Mouse (Mus musculus): ENCODE results near the gene Plpp1. TPM values are rescaled to one million over a fixed set of nuclear protein-coding genes. Genes with fewer than 3 reads are reported as not detected.
A peak's percentile ranks its signal among the peaks of the same experiment; 100 is the strongest.

Gene Plpp1
- total RNA-seq, 2 experiments from 2014 or later: 57.8 to 63.2 TPM

DNA sequence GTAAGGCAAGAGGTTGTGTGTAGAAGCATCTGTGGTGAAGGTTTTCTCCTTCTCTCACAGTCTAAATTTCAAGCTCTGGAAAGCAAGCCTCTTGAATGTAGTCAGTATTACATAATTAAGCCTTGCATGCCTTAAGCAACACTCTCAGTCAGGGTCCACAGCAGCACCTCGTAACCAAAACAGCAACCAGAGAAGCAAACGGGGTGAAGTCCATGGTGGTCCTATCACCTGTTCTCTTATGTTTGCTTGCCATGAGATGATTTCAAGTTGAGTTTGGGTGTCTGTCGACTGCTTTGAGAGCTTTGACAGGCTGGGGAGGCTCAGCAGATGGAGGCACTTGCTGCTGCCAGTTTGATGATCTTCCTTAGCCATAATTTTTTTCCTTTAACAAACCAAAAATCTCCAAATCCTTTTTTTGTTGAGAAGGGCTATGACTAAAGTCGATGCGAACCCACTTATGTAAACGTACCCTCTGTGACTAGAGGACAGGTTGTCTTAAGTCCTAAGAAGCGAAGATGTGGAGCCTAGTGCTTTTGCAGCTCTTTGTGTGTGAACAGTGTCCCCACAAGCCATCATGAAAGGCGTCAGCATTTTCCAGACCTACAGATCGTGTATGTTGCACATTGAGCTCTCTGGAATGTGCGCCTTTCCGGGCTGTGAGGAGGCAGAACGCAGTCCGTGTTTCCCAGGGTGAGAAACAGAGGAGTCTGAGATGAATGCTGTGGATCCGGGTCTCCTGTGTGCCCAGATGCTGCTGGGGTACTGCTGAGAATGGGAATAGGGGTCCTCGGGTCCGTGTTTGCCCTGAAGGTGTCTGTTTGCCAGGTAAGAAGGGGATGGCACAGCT lies 39.9 kb downstream of the Plpp1 start:
- intact Hi-C loops (cut with DNase I; ENCODE audit: low total_unique reads): no loop called here
- no peak for DNase-seq

- intact Hi-C loops (cut with DNase I; ENCODE audit: low total_unique reads): no loop called here
- DNase-seq: no peak
These were observed 45.3 kb downstream of the Plpp1 start for GRCm38 (mm10) chr13:112845931-112846330.

- intact Hi-C loops (cut with DNase I; ENCODE audit: low total_unique reads): no loop called here
These were observed 53.2 kb downstream of the Plpp1 start for GRCm38 (mm10) chr13:112853710-112854316.

GRCm38 (mm10) chr13:112854402-112854801 lies 53.8 kb downstream of the Plpp1 start:
- intact Hi-C loops (cut with DNase I; ENCODE audit: low total_unique reads): no loop called here

More at GRCm38 (mm10) chr13:112853710-112854316, 53.2 kb downstream of the Plpp1 start:
- no peak for DNase-seq

DNA sequence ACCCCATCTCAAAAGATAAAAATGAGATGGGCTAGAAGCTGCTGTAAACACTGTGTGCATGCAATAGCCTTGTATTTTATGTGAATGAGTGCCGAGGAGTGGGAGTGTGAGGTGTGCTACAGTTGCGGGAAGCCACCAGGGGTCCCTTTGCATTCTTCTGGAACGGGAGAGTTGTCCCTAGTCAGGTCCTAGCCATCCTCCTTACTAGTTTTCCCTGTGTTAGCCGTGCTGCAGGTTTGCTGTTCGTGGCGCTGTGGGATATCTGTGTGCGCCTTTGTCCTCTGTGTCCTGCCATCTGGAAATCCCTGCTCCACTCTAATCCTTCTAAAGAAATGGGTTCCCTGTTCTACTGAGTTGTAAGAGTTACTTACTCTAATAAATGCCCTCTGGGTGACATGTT lies 57.3 kb downstream of the Plpp1 start:
- intact Hi-C loops (cut with DNase I; ENCODE audit: low total_unique reads): no loop called here
- no peak for DNase-seq

More at GRCm38 (mm10) chr13:112854402-112854801, 53.8 kb downstream of the Plpp1 start:
- no peak for DNase-seq

DNA sequence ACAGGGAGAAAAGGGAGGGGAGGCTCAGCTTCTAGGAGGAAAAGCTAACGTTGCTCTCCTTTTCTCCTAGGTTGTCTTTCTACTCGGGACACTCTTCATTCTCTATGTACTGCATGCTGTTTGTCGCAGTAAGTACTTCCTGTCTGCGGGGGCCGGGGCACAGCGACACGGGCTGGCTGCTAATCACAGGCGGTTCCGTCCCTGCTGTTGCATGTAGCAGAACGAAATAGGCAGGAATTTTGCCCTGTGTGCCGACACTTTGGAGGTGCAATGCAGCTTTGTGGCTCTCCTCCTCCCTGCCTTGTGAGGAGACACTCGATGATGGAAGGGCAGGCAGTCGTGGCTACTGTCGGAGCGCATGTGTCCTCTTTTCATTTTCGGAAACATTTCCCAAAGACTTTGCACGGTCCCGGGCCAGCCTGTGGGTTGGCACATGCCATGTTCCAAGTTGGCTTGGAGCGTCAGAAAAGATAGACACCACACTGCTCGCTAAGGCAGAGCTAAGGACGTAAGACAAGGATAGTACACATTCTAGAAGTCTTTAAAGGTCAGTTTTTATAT lies 59.1 kb downstream of the Plpp1 start:
- intact Hi-C loops (cut with DNase I; ENCODE audit: low total_unique reads): loop anchor here (5.0 kb wide), 1 partner anchor 187 kb away; no protein-coding TSS in a partner anchor

DNA sequence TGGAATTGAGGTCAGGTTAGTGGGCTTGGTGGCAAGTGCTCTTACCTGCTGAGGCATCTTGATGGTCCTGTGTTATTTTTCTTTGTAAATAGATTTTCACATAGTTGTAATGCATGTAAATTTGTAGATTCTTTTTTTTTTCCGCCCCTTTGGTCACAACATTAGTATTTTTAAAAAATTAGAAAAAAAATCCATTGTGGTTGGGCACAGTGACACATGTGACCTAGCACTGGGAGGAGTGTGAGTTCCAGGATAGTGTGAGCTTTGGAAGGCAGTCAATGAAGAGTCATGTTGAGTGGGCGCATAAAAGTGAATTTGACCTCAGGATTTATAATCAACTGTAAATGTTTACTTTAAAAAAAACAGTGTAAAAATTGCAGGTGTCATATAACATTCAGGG lies 59.8 kb downstream of the Plpp1 start:
- intact Hi-C loops (cut with DNase I; ENCODE audit: low total_unique reads): loop anchor here (5.0 kb wide), 1 partner anchor 188 kb away; no protein-coding TSS in a partner anchor
- no peak for DNase-seq

More for the DNA sequence above, 59.1 kb downstream of the Plpp1 start:
- DNase-seq: peak; percentile 15

DNA sequence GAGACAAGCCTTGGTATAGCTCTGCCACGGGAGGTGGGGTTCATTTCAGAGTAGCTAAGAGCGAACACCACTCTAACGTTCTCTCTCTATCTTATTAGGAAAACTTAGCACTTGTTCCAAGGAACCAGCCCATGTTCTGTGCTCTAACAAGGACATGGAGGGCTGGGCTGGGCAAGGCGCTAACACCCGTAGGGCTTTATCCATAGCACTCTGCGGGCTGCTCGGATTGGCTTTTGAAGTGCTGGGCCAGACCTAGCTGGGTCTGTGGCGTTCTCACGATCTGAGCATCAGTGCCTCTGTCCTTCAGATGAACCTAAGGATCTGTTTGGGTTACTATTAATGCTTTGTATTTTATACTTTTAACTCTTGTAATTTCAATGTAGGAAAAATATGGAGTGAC lies 60.3 kb downstream of the Plpp1 start:
- intact Hi-C loops (cut with DNase I; ENCODE audit: low total_unique reads): loop anchor here (5.0 kb wide), 1 partner anchor 189 kb away; no protein-coding TSS in a partner anchor
- no peak for DNase-seq

DNA sequence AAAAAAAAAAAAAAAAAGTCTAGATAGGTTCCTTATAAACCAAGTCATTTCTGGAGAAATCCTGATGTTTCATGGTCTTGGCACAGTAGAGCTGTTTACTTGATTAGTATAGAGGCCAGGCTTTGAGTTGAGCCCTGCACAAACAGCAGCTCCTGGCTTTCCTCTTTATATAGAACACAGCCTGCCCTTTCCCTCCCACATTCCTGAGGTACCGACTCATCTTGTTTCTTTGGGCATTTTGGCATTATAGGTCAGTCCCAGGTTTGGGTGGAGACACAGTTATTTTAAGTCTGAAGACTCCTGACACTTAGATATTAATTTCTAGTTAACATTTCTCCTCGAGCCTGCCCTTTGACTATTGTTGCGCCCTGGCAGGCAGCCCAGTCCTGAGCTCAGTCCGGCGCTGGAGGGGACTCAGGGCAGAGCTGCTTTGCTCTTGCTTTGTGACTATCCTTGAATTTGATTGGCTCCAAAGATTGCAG lies 61.3 kb downstream of the Plpp1 start:
- intact Hi-C loops (cut with DNase I; ENCODE audit: low total_unique reads): loop anchor here (5.0 kb wide), 1 partner anchor 190 kb away; no protein-coding TSS in a partner anchor
- DNase-seq: peak; percentile 25

DNA sequence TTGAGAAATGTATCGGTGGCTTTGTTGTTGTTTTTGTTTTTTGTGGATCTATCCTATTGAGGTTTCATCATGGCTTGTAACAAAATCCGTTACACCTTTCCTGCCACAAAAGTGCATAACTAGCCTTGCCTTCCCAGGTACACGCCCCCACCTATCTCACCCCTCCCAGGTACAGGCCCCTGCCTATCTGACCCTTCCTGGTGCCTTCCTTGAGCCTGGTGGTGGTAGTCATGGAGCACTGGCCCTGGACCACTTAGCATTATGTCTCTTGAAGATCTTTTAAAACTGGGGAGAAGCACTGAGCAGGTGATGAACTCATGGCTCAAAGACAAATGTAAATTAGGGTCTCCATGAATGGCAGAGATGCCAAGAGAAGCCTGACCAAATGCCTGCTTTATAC lies 61.8 kb downstream of the Plpp1 start:
- intact Hi-C loops (cut with DNase I; ENCODE audit: low total_unique reads): loop anchor here (5.0 kb wide), 1 partner anchor 190 kb away; no protein-coding TSS in a partner anchor
- DNase-seq: no peak

DNA sequence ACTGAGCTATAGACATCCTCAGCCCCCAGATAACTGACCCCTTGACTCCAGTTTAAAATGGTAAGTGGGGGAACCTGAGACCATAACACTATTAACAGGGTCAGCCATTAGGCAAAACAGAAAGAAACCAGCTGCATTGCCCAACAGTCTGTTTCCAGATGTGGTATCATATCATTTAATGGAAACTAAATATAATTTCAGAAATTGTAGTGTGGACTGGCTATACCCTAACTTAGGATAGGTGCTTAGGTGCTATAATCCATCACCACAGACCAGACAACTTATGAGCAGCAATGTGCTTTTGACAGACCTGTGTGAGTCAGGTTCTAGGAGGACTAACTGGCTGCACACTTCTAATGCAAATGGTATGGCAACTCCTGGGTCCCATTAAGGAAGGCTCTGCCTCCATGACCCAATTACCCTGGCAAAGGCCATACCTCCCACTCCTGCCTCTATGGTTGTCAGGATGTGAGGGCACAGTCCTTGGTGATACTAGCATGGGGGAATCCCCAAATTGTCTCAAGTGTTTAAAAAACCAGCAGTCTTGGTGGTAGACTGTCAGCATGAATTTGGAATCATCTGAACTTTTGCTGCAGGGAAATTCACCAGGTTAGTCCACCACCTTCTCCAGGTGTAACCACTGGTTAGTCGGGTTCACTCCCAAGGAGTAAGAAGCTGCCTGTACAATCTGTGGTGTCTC lies 62.5 kb downstream of the Plpp1 start:
- intact Hi-C loops (cut with DNase I; ENCODE audit: low total_unique reads): loop anchor here (5.0 kb wide), 1 partner anchor 191 kb away; no protein-coding TSS in a partner anchor
- no peak for DNase-seq

- DNase-seq: no peak
- intact Hi-C loops (cut with DNase I; ENCODE audit: low total_unique reads): loop anchor here (5.0 kb wide), 1 partner anchor 41 kb away; no protein-coding TSS in a partner anchor
These were observed 66.2 kb downstream of the Plpp1 start for GRCm38 (mm10) chr13:112866782-112867181.

DNA sequence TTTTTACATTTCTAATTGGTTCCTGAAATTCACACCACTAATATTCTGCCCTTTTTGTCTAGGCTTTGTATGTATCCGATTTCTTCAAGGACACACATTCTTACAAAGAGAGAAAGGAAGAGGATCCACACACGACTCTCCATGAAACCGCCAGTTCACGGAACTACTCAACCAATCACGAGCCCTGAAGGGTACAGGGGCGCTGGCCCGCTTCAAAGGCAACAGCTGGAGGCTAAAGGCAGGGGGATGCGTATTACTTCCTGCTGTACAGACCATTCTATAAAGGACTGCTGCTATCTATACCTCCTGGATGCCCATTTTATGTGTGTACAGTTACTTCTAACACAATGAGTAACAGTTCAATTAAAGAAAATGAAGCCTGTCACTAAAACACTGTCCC lies 66.8 kb downstream of the Plpp1 start:
- no peak for DNase-seq
- intact Hi-C loops (cut with DNase I; ENCODE audit: low total_unique reads): loop anchor here (5.0 kb wide), 1 partner anchor 40 kb away; no protein-coding TSS in a partner anchor

- DNase-seq: no peak
- intact Hi-C loops (cut with DNase I; ENCODE audit: low total_unique reads): no loop called here
These were observed 69.6 kb downstream of the Plpp1 start for GRCm38 (mm10) chr13:112870039-112870690.

DNA sequence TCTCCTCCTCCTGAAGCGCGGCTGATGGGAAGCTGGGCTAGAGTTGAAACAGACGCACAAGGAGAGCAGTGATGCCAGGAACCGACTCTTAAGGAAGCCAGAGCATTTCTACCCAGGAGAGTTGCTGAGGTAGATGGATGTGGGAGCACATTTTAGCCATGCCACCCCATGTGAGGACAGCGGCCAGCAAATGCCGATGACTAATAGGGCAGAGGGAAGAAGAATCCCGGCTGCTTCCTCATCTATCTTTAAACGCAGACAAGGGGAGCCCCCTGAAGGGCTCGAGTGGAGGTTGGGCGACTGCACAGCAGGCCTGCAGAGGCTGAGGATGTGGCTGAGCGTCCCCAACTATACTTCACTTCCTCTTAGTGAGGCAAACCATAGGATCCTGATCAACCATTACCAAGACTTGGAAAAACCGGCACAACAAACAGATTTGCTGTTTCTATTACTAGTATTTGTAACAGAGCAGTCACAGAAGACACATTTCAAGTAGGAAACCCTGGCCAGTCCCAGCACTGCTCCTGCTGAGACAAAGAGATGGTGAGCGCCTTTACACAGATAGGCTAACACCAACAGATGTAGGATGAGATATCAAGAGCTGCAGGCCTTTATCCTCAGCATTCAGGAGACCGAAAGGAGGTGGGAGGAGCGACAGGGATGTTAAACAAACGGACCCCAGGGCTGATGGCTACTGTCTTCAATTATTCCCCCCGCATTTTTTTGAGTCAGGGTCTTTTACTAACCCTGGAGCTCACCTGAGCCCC lies 71.1 kb downstream of the Plpp1 start:
- DNase-seq: no peak

DNA sequence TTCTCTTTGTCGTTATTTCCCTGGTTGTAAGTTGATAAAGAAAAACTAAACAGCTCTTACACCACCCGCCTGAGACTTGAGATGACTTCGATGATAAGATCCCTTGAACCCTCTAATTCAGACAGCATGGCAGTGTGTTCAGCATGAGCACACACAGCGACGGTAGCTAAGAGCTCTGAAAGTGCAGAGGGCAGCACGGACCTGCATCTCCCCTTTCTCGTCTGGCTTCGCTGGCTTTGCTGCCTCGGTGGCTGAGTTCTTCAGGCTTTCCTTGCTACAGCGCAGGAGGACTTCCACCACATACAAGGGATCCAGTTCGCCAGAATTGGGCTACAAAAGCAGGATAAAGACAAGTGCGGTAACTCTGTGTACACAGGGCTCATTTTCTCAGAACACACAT lies 86.6 kb downstream of the Plpp1 start:
- intact Hi-C loops (cut with DNase I; ENCODE audit: low total_unique reads): no loop called here
- DNase-seq: no peak

More for the DNA sequence above, 71.1 kb downstream of the Plpp1 start:
- intact Hi-C loops (cut with DNase I; ENCODE audit: low total_unique reads): no loop called here

GRCm38 (mm10) chr13:112902176-112902575 lies 101.6 kb downstream of the Plpp1 start:
- no peak for DNase-seq
- intact Hi-C loops (cut with DNase I; ENCODE audit: low total_unique reads): no loop called here

DNA sequence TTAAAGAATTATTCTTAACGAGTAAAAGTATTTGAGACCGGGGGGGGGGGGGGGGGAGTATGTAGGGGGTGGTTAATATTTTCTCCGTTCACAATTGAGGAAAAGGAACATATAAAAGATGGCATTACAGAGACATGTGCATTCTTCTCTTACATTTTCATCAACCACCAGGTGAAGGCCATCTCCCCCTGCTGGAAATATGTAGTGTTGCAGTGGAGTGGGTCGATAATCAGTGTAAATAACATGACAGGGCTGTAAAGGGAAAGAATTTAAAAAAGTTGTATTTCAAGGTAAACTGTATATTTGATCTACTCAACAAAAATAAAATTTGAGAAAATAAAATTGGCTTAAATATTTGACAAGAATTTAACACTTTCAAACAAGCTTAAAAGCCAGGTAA lies 109.1 kb downstream of the Plpp1 start:
- peak; percentile 7 for DNase-seq
- intact Hi-C loops (cut with DNase I; ENCODE audit: low total_unique reads): loop anchor here (5.0 kb wide), 2 partner anchors 42 to 232 kb away; no protein-coding TSS in a partner anchor

All from gastrocnemius, postnatal 14 days (tissue).